Mouse (Mus musculus): ENCODE measurements around the gene Rps6ka3. TPM values are rescaled to one million over a fixed set of nuclear protein-coding genes. Genes with fewer than 3 reads are reported as not detected.

Gene Rps6ka3
- polyA plus RNA-seq, 1 experiment = not detected

DNA sequence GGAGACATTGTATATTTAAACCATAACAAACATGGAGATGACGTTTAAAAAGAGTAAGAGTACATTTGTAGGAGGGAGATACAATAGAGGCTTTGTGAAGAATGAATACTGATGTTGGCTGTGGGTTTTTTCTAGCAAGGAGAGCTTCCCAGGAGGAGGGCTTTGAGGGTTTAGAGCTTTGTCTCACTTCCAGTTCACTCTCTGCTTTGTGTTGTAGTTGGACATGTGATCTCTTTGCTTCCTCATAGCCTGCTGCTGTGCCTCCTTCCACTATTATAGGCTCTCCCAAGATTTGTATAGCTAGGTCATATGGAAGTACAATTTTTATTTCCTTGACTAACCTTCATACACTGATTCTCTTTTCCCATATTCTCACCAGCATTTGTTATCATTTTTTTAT is 27.2 kb downstream of the Rps6ka3 start:
- 23% methylated on average over 1 of the region's 1 CpGs for WGBS
- TF ChIP-seq CTCF (IDR thresholded peaks at IDR 0.05; ENCODE audit: insufficient read depth, low read depth, low read length) (no peak), POLR2A (IDR thresholded peaks at IDR 0.05; ENCODE audit: insufficient read depth, low read depth, low read length) (no peak)

DNA sequence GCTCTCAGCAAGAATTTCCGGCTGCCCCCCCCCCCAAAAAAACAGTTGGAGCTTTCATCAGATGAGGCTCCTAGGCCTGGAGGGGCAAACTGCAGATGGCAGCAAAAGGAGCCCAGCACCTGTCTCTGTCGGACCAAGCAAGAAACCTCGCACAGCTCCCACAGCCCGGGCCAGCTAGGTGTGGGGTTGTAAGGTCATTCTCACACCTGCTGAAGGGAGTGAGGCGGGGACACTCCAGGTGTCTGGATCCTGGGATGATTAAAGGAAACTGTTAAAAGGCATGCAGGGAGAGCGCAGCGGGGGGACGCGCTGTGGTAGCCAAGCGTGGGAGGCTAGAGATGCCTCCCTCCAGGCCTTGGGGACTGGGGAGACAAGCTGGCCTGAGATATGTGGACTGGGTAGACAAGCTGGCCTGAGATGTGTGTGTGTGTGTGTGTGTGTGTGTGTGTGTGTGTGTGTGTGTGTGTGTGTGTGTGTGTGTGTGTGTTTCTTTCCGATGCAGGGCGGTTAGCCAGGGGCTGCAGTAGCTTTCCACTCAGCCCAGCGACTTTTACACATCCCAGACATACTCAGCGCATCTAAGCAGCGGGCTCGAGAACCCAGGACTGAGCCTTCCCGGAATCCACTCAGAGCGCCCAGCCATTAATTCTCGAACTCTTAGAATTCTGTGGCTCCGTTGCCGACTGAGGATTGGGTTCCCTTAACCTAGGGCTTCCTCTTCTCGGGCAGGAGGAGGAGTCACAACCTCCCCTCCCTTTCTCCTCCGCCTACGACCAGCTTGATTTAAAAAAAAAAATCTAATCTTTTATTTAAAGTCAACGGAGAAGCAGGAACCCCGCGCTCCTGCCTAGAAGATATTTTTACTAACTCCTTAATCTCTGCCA is 44.1 kb downstream of the Rps6ka3 start:
- Histone ChIP-seq H3K4me1 (ENCODE audit: control insufficient read depth, insufficient read depth, low read length) (no peaks in the 10 kb centered on the region), H3K27ac (ENCODE audit: insufficient read depth, low read depth, low read length) (peak overlapping the region; percentile 67; the same call in 1 of the 2 replicates), H3K4me3 (ENCODE audit: insufficient read depth, low read depth, low read length) (peak overlapping the region; percentile 89)
- 31% methylated on average over 27 of the region's 27 CpGs for WGBS
- TF ChIP-seq POLR2A (IDR thresholded peaks at IDR 0.05; ENCODE audit: insufficient read depth, low read depth, low read length) = no peak
- TF ChIP-seq CTCF (IDR thresholded peaks at IDR 0.05; ENCODE audit: insufficient read depth, low read depth, low read length) = no peak

More for the DNA sequence above, 27.2 kb downstream of the Rps6ka3 start:
- Histone ChIP-seq H3K4me1 (ENCODE audit: control insufficient read depth, insufficient read depth, low read length) (no peaks in the 10 kb centered on the region), H3K4me3 (ENCODE audit: insufficient read depth, low read depth, low read length) (no peak overlapping the region), H3K27ac (ENCODE audit: insufficient read depth, low read depth, low read length) (no peak overlapping the region)

DNA sequence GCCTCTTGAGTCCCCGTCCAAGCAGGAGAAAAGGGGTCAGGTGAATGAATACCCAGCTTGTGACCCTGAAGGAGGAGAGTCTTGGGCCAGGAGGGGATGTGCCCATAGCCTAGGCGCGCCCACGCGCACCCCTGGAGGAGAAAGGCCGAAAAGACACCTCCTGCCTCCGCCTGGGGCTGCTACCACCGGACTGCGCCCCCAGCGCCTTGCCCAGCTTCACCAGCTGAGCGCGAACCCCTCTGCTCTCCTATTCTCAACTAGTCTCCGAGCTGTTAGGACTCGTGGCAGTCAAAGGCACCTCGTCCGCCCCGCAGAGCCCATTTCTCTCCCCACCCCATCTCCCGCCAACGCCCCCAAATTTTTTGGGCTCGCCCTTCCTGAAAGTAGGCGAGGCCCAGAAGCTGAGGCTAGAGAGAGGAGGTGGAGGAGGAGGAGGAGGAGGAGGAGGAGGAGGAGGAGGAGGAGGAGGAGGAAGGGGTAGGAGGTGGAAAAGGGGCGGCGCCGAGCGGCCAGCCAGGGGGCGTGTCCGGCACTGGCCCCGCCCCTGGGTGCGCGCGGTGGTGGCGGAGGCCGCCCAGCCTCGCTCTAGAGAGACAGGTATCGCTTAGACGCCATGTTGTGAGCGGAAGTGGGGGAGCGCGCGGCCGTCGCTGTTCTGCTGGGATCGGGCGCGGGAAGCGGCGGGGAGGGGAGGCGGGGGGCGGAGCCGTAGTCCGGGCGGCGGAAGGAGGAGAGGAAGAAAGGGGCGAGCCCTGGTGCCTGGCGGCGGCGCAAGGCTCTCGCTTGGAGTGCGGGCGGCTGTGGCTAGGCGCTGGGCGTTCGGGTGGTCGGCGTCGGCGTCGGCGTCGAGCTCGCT is 45.2 kb downstream of the Rps6ka3 start:
- WGBS = 10% methylated on average over 58 of the region's 71 CpGs
- H3K4me1 ChIP-seq (ENCODE audit: control insufficient read depth, insufficient read depth, low read length) = no peaks in the 10 kb centered on the region
- peak overlapping the region; percentile 67; the same call in 1 of the 2 replicates for H3K27ac ChIP-seq (ENCODE audit: insufficient read depth, low read depth, low read length)
- H3K4me3 ChIP-seq (ENCODE audit: insufficient read depth, low read depth, low read length) = peak overlapping the region; percentile 89
- no peak for TF ChIP-seq POLR2A (IDR thresholded peaks at IDR 0.05; ENCODE audit: insufficient read depth, low read depth, low read length)
- TF ChIP-seq CTCF (IDR thresholded peaks at IDR 0.05; ENCODE audit: insufficient read depth, low read depth, low read length) = no peak

DNA sequence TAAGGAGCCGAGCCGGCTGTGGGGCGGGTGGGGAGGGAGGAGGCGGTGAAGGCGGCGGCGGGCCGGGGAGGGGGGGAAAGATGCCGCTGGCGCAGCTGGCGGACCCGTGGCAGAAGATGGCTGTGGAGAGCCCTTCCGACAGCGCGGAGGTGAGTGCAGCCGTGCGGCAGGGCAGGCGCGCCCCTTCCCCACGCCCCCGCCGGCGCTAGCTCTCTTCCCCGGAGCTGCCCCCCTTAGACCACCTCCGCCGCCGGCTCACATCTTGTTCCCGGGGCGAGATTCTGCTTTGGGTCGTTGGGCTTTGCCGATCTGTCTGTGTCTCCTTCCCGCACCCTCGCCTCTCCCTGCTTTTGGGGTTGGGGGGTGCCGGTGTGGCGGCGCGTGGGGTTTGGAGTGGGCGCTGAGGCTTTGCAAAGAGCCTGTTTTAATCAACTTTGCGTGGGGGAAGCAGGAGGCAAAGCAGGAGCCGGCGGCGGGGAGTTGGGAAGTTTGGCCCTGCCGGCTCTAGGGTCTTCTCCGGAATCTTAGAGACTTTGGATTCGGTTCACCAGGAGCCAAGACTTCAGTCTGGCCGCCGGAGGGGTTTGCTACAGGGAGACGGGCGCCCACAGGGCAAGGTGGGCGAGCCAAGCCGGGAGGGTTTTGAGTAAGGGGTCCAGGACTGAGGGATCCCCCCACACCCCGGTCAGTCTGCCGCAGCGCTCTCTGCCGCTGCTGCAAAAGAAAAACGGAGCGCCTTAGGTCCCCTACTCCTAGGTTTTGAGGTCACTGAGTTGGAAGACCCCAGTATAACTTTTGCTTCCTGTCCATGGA is 46.1 kb downstream of the Rps6ka3 start:
- TF ChIP-seq CTCF (IDR thresholded peaks at IDR 0.05; ENCODE audit: insufficient read depth, low read depth, low read length) = no peak
- TF ChIP-seq POLR2A (IDR thresholded peaks at IDR 0.05; ENCODE audit: insufficient read depth, low read depth, low read length) = no peak
- H3K4me1 ChIP-seq (ENCODE audit: control insufficient read depth, insufficient read depth, low read length) = no peaks in the 10 kb centered on the region
- 12% methylated on average over 47 of the region's 57 CpGs for WGBS
- H3K4me3 ChIP-seq (ENCODE audit: insufficient read depth, low read depth, low read length) = peak overlapping the region; percentile 89
- H3K27ac ChIP-seq (ENCODE audit: insufficient read depth, low read depth, low read length) = peak overlapping the region; percentile 57

DNA sequence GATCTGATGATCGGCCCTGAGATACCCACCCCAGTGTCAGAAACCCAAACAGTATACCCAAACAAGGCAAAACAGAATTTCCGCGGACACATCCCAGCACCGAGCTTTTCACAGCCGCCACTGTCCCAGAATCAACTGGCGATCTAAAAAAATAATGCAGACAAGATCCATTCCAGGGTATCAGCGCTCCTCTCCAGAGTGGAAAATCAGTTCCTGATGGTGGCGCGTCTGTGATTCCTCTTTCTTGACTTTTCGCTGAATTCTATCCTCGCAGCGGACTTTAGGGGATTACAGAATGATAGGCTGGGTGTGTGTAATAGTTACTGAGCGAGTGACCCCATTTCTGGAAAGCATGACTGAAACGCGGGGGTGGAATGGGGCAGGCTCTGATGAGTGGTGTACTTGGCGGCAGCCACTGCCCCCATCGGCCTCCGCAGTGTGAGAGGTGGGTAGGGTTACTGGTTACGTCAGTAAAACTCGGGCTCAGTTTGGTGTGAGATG is 46.9 kb downstream of the Rps6ka3 start:
- no peaks in the 10 kb centered on the region for H3K4me1 ChIP-seq (ENCODE audit: control insufficient read depth, insufficient read depth, low read length)
- WGBS = 13% methylated on average over 20 of the region's 20 CpGs
- peak overlapping the region; percentile 89 for H3K4me3 ChIP-seq (ENCODE audit: insufficient read depth, low read depth, low read length)
- TF ChIP-seq POLR2A (IDR thresholded peaks at IDR 0.05; ENCODE audit: insufficient read depth, low read depth, low read length) = no peak
- TF ChIP-seq CTCF (IDR thresholded peaks at IDR 0.05; ENCODE audit: insufficient read depth, low read depth, low read length) = no peak
- no peak overlapping the region; the same call in 1 of the 2 replicates for H3K27ac ChIP-seq (ENCODE audit: insufficient read depth, low read depth, low read length)

DNA sequence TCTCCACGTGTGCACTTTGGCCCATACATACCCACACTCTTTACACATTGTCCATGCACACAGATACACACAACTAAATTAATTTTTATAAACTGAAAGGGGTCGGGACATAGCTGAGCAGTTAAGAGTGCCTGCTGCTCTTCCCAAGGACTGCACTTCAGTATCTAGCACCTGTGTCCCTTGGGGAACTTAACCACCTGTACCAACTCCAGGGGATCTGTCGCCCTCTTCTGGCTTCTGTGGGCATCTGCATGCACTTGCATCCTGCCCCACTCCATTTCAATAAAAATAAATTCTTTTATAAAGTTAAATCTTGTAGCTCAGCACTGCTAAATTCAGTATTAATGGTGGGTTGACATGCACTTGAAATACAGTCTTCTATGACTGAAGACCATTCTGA is 54.6 kb downstream of the Rps6ka3 start:
- TF ChIP-seq CTCF (IDR thresholded peaks at IDR 0.05; ENCODE audit: insufficient read depth, low read depth, low read length) = no peak
- TF ChIP-seq POLR2A (IDR thresholded peaks at IDR 0.05; ENCODE audit: insufficient read depth, low read depth, low read length) = no peak
- WGBS = 38% methylated on average over 3 of the region's 3 CpGs
- Histone ChIP-seq H3K4me1 (ENCODE audit: control insufficient read depth, insufficient read depth, low read length) (no peaks in the 10 kb centered on the region), H3K4me3 (ENCODE audit: insufficient read depth, low read depth, low read length) (no peak overlapping the region), H3K27ac (ENCODE audit: insufficient read depth, low read depth, low read length) (no peak overlapping the region)

DNA sequence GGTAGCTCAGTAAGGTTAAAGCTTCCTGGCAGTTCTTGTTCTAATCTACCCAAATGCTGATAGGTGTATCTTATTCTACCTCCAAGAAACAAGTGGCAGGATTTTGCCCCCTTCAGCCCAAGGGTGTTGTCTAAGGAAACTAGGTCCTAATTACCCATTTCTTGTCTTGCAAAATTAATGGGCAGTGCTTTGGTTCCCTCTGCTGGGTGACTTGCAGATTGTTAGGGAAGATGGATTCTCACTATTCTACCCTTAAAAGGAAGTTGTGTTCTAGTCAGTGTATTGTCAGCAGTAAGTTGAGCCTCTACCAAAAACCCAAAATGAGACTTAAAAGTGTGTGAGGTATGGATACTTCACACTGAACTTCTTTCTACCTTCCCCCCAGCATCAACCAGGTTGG is 59.0 kb downstream of the Rps6ka3 start:
- no peaks in the 10 kb centered on the region for H3K4me1 ChIP-seq (ENCODE audit: control insufficient read depth, insufficient read depth, low read length)
- no peak overlapping the region for H3K27ac ChIP-seq (ENCODE audit: insufficient read depth, low read depth, low read length)
- TF ChIP-seq POLR2A (IDR thresholded peaks at IDR 0.05; ENCODE audit: insufficient read depth, low read depth, low read length) = no peak
- TF ChIP-seq CTCF (IDR thresholded peaks at IDR 0.05; ENCODE audit: insufficient read depth, low read depth, low read length) = no peak
- H3K4me3 ChIP-seq (ENCODE audit: insufficient read depth, low read depth, low read length) = no peak overlapping the region

DNA sequence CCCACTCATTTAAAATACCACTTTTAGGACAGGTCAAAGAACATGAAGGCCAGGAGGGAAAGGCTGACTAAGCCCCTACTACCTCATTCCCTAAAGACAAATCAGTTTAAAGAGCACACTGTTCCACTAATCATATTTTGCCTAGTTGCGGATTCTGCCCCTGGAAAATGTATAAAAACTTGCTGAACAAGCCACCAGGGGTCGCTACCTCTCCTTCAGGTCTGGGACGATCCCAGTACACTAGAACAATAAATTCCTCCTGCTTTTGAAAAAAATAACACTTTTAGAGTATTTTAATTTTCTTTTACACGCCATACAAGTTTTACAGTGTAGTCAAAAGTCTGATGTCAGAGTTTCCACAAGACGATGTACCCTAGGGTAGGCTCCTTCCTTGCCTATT is 76.7 kb downstream of the Rps6ka3 start:
- TF ChIP-seq CTCF (IDR thresholded peaks at IDR 0.05; ENCODE audit: insufficient read depth, low read depth, low read length) = no peak
- no peak for TF ChIP-seq POLR2A (IDR thresholded peaks at IDR 0.05; ENCODE audit: insufficient read depth, low read depth, low read length)
- Histone ChIP-seq H3K4me3 (ENCODE audit: insufficient read depth, low read depth, low read length) (no peak overlapping the region), H3K27ac (ENCODE audit: insufficient read depth, low read depth, low read length) (no peak overlapping the region), H3K4me1 (ENCODE audit: control insufficient read depth, insufficient read depth, low read length) (no peaks in the 10 kb centered on the region)
- WGBS = 70% methylated on average over 5 of the region's 5 CpGs
